Mouse (Mus musculus): ENCODE measurements around the gene Smug1.

Gene Smug1

DNA sequence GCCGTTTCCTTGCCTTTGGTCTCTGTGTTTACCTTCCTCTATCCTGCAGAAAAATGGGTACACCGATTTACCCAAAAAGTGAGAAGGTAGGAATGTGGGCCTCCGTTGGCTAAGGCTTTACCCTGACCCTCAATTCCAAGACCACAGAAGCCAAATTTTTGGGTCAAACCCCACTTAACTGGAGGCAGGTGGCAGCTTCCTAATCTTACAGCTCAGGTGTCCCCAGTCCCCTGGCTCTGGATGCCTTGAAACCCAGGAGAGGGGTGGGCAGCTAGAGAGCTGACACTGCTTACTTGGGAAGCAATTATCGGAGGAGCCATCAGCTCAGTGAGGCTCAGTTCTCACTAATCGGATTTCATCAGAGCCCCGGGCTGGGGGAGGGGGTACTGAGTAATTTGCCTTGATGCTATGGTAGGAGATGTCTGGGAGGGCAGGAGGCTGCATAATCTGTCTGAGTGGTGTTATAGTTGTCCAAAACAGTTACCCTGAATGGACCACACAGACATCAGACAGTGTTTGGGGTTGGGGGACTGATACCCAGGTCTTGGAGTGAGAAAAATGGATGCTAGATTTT, at the start of gene Smug1:
Gene Smug1, minus strand, starts transcription at position 51 of the 574 bp plus-strand sequence.
- no peak for DNase-seq (ENCODE audit: low spot score)

DNA sequence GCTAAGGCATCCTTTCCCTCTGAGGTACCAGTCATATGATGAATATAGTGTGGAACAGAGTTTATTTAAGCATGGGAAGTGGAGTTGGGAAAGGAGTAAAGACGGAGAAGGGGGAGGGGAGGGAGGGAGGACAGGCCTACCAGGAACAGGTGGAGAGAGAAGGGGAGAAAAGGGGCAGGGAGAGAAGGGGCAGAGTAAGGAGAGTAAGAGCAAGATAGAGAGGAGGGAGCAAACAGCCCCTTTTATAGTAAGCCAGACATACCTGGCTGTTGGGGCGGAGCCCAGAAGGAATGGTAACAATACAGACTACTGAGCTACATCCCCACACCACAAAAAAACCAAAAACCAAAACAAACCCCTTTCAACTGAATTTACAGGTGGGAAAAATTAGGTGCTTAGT, 49.2 kb upstream of the Smug1 start:
- no peak for DNase-seq (ENCODE audit: low spot score)

DNA sequence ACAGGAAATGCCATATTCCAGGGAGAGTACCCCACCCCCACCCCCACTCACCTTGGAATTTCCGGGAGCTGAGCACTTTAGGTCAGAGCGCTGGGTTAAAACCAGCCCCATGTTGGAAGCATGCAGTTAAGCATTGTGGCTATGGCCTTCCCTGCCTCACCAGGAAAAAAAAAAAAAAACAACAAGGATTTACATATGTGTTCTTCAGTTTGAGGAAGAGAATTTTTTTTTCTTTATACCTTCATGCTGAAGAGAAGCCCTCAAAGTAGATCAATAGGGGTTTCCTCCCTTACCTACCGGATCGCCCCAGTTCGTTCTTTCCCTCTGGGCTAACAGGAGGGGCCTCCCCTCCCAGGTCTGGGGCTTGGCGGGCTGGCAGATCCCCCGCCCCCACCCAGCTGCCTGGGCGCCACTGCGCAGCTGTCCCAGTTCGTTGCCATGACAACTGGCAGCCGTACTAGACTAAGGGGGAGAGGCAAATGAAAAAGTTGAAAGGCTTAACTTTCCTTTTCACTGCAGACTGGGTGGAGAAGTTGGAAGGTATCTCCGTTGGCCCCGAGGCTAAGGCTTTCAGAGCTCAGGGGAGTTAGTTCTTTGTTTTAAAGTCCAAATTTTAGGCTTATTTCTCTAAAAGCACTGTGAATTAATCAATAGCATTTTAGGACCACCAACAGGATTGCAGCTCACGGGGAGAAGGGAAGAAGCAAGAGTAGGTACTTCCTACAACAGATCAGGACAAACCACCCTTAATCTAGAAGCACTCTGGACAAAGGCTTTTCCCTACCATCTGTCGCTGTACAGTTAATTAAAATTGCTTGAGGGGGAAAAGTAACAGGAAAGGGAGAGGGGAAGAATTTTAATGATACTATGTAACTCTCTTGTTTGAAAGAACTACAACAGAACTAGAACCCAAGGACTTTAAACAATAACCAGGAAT, 48.3 kb upstream of the Smug1 start:
- DNase-seq (ENCODE audit: low spot score): peak; percentile 97

DNA sequence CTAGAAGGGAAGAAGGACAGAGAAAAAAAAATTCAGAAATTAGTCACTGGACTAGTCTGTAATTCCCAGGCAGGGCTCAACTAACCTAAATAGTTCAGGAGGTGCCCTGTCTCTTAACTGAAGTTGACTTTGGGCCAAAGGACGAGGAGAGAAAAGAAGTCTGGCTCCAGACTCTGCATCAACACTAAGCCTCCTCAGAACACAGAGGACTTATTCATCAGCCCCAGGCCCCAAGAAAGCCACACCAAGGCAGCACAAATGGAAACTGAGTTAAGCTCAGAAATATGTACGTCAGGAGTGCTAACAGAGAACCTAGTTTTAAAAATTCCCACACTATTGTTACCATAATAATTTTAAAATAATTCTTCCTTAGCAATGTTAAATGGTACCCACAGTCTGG, 47.3 kb upstream of the Smug1 start:
- DNase-seq (ENCODE audit: low spot score): no peak

DNA sequence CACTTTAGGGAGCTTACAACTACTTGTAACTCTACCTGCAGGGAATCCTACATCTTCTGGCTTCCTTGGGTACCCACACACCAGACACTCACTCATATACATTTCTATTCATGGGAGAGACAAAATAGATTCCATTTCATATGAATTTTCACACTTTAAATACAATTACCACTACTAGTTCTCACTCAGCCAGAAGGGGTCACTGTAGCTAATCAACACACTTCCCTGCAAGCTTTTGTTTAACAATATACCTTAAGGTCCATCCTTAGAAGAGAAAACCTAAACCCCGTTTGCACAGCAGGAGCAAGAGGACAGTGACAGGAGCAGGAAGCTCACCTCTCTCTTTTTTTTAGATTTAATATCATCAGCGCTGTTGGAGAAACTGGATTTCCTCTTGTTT, 38.3 kb upstream of the Smug1 start:
- DNase-seq (ENCODE audit: low spot score): no peak

DNA sequence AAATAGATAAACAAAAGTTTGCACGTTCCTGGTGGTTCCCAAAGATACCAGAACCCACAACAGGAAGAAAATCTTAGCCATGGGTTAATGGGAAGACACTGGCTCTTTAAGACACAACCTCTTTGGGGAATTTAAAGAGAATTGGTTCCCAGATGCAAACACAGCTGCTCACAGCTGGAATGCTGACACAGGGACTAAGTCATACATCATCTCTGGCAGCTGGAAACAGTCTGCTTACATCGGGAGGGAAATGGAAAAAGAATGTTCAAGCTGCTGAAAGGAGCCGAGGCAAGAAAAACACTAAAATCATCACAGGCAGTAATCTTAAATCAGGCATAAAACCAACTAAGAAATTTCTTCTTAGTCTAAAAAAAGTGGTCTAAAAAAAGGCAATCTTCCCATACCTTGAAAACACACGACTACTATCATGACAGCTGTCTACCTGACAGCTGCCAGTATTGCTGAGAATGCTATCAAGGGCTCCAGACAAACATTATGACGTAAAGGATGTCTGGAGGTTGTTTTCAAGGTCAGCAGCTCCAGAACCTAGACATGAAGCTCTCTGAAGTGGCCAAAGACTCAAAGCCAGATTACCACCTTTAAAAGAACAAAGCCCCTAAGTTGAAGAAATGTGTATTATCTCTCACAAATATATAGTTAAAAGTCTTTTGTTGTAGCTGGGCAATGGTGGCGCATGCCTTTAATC, 35.3 kb upstream of the Smug1 start:
- DNase-seq (ENCODE audit: low spot score): no peak

DNA sequence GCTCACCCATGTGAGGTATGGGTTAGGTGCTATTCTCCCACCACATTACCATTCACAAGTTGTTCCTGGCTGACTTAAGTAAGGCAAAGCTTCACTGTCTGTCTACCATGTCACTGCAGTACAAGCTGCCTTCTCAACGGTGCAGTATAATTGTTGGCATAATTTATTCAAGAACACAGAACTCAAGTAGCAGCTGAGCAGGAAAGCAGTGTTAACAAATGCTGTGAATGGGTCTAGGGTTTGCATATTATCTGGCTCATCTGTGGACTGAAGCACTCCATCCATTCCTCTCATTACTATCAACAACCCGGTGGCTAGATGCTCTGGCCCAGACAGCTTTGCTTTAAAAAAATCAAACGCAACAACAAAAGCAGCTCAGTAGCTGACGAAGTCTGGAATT, 30.9 kb upstream of the Smug1 start:
- DNase-seq (ENCODE audit: low spot score): no peak

DNA sequence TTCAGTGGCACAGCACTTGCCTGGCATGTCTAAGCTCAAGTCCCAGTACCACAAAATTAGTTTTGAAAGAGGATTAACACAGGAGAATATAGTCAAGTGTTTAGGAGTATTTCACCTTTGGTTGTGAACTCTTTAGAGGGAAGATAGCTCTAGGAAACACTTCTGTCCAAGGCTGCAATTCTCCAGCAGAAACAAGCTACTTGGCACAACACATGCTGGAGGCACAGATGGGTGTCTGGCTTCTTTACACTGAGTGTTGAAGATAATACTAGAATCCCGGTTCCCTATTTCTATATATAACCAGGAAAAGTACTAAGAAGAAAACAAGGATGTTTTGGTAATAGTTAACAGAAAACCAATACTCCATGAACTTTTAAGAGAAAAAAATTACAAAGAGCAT, 29.9 kb upstream of the Smug1 start:
- no peak for DNase-seq (ENCODE audit: low spot score)

DNA sequence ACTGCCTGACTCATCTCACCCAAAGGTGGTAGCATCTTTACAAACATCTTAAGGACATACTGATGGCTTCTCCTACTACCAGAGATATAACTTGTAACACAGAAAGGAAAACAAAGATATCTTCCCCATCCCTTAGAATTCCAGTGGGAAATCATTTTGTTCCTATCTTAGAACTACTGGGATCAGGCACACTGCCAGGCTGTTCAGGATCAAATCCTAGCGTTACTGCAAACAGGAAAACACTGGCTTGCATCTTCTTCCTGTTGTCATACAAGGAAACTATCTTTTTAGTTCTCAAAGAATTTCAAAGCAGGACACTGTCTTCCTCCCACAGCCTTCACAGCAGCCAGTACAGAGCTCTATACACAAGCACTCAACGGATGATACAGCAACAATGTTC, 26.7 kb upstream of the Smug1 start:
- DNase-seq (ENCODE audit: low spot score): no peak

DNA sequence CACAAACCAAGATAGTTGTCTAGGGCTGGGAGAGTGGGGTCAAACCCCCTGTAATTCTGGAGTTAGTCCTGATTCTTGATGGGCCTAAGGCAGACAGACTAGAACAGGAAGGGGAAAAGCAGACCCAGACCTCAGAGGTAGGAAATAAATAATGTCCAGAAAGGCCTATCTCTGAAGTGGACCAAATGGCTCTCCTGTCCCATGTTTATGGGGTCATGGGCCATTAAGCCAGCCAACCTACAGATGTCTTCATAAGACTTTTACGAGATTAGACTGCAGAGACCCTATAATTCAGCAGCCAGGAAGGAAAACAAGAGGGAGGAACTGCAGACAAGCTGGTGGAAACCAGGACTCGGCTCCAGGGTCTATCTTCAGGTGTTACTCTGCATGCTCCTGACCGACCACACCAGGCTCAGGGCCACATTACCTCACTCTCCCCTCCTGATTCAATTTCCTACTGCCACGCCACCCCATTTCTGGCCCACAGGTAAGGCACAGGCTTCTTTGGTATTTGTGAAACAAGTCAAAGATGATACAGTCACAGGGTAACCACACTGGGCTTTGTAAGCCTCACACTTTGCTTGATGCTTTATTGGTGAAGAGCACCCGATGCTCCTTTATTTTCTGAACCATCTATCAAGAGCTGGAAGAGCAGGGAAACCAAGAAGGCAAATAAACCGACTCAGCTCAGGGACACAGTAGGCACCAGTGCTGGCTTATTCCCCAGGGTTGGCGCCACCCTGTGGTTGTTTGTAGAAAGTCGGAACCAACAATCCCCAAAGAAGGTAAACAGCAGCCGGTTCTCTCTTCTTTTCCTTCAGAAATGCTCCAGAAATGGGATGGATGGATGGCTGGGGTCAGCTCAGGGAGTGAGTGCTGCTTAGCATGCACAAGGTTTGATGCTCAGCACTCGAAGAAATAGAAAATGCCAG, 23.9 kb upstream of the Smug1 start:
- peak; percentile 67 for DNase-seq (ENCODE audit: low spot score)

DNA sequence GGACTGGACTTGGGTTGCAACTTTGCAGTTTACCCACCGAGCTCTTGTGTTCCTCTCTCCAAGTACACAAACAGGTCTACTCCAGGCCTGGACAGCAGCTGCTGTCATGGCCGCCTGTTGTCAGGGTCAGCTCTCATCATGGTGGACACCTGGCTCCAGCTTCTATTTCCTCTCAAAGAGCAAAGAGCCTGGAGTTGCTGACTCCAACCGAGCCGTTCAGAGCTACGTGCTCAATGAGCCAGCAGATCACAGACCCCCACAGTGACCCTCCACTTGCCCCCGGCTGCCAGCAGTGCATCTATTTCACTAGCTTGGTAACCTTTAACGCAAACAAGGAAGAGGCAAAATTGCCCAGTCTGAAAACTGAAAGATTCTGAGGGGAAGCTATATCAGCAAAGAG, 23.2 kb upstream of the Smug1 start:
- DNase-seq (ENCODE audit: low spot score): no peak

DNA sequence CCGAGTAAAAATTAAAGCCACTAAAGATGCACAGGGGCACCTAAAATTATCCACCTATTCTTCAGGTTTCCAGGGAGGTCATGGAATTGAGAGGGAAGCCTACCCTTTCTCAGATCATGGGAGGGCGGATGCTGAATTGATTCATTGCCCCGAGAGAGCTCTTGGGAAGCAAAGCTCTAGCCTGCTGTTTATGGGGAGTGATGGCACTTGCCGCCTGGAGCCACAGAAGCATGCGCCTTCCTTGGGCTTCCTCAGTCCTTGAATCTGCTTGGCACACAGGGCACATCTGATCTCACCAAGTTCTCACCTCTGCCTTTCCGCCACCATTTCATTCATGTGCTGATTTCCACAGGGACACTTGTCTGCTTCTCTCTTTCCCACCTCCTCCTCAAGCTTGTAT, 20.9 kb upstream of the Smug1 start:
- DNase-seq (ENCODE audit: low spot score): no peak

DNA sequence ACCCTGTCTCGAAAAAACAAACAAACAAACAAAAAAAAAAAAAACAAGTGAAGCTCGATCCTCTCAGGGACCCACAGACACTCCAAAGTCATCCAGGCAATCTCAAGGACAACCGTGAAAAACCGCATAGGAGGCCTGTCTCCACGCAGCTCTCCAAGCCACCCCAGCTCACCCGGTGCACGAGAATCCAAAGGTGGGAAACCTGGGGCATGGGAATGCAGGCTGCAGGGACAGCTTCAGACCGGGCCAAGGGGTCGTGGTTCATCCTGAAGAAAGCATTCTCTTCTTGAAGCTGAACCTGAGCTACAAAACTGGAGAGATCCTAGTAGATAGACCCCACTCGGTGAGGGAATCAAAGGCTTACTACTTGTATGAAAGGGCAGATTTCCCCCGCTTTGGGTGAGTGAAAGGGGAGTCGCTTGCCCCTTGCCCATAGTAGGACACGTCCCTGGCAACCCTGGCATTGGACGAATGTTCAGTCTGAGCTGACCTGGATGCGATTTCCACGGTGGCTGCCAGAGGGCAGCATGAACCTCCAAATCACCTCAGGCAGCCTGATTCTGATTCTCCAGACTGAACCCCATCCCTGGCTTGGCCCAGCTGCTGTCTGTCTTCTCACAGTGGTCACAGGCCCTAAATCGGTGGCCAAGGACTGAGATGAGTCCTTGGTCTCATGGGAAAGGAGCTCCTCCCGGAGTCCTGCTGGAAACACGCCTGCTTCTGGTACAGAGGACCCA, 18.7 kb upstream of the Smug1 start:
- DNase-seq (ENCODE audit: low spot score): peak; percentile 73

DNA sequence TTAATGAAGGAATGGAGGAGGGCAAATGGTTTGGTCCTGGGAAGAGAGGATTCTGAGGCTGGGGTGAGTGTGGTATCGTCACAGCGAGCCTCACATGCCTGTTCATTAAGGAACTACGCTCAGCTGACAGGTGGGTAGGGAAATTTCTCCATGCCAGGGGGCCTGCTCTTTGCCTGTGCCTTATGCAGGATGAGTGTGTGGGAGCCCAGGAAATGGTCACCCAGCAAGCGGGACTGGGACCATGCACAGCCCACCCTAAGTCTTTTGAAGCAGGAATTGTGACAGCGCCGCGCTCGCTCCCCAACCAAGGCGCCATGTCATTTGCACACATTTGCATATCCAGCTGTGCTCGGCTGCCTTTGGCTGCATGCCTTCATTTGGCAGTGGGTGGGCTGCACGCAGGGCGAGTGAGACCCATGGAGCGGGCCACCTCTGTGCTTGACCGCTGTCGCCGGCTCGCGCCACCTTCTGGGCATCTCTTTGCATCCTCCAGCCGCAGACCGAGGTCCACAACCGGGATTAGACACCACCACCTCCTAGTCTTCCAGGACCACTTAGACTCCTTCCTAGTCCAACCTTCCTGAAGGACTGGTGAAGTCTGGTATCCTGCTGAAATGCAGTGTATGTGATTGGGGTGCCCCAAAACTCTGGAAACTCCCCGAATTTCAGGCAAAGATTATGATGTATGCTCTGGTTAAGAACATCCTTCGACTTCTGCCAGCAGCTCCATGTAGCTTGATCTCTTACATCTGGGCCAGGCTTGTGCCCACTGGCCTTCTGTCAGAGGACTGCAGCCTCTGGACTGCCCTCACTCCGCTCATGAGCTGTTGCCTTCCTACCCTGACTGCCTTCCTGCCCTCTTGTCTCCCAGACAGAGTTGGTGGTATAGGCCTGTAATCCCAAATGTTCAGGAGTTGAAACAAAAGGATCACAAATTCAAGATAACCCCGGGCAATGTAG, 17.0 kb upstream of the Smug1 start:
- peak; percentile 64 for DNase-seq (ENCODE audit: low spot score)

DNA sequence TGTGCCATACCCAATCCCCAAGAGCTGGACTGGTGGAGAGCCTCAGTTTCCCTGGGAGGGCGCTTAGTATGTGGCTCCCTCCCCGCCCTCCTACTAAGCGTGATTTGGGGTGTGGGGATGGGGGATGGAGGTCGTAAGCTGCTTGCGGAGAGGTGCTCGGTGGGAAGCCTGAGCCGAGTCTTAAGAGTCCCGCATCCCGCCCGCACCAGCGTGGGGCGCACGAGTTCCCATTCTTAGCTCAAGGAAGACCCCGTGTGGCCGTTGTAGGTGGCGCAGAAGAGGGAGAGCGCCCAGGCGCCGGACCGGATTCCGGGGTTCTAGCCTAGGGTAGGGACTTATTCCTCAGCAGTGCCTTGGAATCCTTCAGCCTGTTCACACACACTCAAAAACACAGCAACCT, 16.2 kb upstream of the Smug1 start:
- DNase-seq (ENCODE audit: low spot score): peak; percentile 90

DNA sequence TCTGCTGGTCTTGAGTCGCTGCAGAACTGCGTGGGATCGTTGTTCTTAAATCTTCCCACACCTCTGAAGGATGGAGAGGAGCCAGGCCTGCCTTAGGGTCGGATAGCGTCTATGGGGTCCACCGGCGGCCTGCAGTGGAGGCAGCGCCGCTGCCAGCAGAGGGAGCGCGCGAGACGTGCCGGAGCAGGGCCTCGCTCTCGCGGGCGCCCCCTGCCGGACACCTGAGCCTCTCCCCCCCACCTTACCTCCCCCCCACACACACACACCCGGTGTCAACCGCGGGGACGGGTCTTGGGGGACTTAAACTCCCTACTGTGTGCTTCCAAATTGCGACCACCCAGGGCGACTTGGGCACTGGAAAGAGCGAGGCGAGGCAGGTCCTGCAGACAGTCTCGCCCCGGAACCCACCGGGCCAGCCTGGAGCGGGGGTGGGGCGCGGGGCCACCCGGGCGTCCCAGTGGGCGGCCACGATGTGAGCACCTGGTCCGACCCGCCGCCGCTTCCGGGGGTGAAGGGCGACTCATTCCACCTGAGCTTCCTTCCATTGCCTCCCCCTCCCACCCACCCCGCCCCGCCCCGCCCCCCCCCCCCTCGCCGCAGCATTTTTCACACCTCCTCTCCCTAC, 15.4 kb upstream of the Smug1 start:
- peak; percentile 89 for DNase-seq (ENCODE audit: low spot score)

DNA sequence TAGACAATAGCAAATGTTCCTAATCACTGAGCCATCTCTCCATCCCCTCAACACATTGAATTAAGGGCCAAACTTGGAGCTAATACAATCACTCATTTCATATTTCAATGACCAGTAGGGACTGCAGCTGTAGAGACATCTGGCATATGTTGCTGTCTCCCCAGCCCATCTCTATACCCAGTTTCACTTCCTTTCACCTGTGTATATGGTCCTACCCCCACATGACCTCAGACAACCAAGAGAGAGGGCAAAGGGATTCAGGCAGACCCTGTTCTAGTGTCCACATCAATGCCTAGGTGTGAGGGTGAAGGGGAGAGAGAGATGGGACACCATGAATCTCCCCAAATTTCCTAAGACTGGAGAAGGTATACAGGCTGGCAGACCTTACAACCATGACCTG, 13.5 kb upstream of the Smug1 start:
- no peak for DNase-seq (ENCODE audit: low spot score)

DNA sequence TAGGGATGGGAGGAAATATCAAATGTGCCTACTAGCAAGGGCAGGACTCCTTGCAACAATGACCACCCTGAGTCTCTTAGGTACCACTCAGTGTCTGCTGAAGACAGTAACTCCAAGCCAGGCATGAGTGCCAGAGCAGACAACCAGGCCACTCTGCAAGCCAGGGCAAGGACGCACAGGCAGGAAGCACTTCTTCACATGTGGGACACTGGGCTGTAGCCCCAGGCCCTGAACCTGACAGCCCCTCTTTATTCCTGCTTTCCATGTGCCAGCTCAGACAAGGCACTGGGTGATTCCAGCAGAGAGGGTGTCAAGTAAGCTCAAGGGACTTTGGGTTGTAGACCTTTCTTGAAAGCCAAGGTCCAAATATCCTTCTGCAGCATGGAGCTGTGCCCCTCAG, 11.9 kb upstream of the Smug1 start:
- no peak for DNase-seq (ENCODE audit: low spot score)

DNA sequence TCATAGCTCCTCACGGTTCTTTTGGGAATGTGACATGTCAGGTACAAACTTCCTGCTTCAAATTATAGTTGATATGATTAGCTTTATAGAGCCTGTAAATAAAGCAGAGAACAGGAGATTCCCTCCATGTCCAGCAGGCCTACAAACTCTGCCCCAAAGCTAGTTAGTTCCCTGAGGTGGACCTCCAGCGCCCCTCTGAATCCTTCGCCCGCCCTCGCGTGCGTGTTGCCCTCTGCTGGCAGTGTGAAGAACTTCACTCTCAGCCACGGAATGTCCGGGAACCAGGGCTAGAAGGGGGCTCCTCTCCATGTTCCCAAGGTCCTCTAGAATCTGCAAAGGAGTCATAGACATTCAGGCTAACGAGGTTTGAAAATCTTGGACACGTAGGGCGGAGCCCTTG, 11.2 kb upstream of the Smug1 start:
- DNase-seq (ENCODE audit: low spot score): peak; percentile 83

DNA sequence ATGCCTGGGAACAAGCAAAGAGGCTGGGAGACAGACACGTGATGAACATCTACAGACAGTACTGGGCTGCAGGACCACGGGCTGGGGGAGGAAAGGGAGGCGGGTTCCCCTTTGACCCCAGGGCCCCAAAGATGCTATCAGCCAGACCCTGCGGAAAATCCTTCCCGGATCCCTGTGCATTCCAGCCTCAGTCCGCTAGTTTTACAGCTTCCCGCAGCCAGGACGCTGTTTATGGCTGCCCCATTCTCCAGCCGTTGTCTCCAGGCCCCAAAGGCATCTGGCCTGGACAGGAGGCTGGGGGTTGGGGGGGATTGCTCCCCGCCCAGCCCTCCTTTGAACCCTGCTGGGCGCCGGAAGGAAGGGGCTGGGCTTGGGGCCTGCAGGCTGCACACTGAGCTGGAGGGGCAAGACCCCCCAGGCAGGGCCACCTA, 10.7 kb upstream of the Smug1 start:
- DNase-seq (ENCODE audit: low spot score): peak; percentile 66

Data from embryo, embryonic 10 days (tissue).